Mouse (Mus musculus): ENCODE measurements around the gene Chd4.

Chd4 gene

GRCm38 (mm10) chr6:125143128-125143527, 47.3 kb downstream of the Chd4 start:
- DNase-seq (ENCODE audit: low spot score), result no peak

DNA sequence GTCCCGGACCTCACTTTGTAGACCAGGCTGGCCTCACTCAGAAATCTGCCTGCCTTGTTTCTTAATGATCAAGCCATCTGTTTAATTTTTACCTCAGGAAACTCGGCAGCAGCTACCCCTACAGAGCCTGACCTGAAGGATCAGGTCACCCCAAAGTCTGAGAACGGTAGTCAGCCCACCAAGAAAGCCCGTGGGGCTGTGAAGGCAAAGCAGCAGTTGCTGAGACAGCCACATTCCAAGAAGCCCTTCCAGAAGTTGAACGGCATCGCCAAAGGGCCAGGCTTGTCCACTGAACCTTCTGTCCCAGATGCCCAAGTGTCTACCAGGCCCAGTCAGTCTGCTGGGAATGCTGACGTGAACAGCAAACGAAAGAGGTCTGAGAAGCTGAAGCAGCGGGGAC, 48.1 kb downstream of the Chd4 start:
- no peak for DNase-seq (ENCODE audit: low spot score)

DNA sequence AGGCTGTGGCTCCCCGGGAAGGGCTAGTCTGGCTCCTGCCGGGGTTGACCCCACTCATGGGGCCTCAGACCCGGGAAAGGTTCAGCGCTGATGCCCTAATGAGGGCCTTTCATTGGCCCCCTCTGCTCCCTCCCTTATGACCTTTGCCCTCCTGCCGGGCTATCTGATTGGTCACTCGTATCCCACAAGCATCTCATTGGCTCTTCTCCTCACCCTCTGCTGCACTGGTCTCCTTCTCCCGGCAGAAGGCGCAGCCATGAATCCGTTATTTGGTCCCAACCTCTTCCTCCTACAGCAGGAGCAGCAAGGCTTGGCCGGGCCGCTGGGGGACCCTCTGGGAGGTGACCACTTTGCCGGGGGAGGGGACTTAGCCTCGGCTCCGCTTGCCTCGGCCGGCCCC, 49.2 kb downstream of the Chd4 start, which contains the start of gene Iffo1:
Gene Iffo1 (plus strand): TSS at position 241 of the 400 bp plus-strand sequence.
- peak; percentile 84 for DNase-seq (ENCODE audit: low spot score)

DNA sequence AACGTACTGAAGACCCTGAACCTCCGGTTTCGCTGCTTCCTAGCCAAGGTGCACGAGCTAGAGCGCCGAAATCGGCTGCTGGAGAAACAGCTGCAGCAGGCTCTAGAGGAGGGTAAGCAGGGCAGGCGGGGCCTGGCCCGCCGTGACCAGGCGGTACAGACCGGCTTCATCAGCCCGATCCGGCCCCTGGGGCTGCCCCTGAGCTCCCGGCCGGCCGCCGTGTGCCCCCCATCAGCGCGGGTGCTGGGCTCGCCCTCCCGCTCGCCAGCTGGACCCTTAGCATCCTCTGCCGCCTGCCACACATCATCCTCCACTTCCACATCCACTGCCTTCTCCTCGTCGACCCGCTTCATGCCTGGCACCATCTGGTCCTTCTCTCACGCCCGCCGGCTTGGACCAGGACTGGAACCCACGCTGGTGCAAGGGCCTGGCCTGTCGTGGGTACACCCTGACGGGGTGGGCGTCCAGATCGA, 49.7 kb downstream of the Chd4 start:
- no peak for DNase-seq (ENCODE audit: low spot score)

GRCm38 (mm10) chr6:125146148-125146547, 50.4 kb downstream of the Chd4 start:
- no peak for DNase-seq (ENCODE audit: low spot score)

DNA sequence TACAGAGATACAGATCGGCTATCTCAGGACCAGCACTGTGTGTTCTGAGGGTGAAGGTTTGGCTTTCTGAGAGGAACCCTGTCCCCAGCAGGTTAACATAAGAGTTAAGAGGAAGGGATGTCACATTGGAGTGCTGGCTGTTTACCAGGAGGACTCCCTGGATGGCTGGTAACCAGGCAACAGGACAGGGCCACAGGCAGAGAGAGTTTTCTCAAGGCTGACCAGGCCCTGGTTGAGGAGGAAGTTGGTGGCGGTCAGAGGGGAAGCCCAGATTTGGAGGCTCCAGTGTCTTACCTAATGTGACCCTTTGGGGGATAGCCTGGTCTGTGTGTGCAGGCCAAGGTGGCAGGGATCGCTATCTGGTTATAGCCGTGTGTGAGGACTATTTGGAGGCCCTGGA, 51.0 kb downstream of the Chd4 start:
- DNase-seq (ENCODE audit: low spot score), result no peak

DNA sequence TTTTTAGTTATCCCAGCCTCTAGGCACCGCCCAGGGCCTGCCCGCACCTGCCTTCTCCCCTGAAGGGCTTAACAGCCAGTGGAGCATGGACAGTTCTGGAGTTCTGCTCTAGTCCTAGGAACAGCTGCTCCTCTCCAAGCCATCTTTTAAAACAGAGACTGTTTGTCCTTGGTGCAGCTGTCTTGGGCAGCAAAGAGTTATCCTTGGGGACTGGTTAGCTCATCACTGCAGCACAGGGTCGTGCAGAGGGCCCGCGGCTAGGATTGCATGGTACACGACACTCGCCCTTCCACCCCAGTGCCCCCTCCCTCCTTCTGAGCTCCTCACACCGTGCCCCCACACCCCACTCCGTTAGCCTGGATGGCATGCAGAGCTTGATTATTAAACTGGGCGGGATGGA, 51.5 kb downstream of the Chd4 start:
- no peak for DNase-seq (ENCODE audit: low spot score)

GRCm38 (mm10) chr6:125148251-125148925, 52.6 kb downstream of the Chd4 start:
- DNase-seq (ENCODE audit: low spot score), result peak; percentile 50

- DNase-seq (ENCODE audit: low spot score), result no peak
These were observed 53.3 kb downstream of the Chd4 start for GRCm38 (mm10) chr6:125148926-125149568.

DNA sequence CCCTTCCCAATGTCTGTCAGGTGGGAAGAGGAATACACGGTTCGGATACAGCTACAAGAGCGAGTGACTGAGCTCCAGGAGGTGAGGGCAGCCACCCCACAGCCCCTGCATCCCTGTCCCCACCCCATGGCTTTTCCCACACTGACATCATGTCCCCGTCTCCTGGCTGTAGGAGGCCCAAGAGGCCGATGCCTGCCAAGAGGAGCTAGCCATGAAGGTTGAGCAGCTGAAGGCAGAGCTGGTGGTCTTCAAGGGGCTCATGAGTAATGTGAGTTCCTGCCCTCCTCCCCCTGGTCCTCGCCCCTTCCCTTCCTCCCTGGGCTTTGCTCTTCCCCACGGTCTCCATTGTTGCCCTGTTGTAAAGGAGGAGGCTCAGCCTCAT, 53.8 kb downstream of the Chd4 start:
- no peak for DNase-seq (ENCODE audit: low spot score)

- DNase-seq (ENCODE audit: low spot score), result no peak
These were observed 56.6 kb downstream of the Chd4 start for GRCm38 (mm10) chr6:125152212-125153017.

GRCm38 (mm10) chr6:125153018-125153389, 57.2 kb downstream of the Chd4 start:
- no peak for DNase-seq (ENCODE audit: low spot score)

DNA sequence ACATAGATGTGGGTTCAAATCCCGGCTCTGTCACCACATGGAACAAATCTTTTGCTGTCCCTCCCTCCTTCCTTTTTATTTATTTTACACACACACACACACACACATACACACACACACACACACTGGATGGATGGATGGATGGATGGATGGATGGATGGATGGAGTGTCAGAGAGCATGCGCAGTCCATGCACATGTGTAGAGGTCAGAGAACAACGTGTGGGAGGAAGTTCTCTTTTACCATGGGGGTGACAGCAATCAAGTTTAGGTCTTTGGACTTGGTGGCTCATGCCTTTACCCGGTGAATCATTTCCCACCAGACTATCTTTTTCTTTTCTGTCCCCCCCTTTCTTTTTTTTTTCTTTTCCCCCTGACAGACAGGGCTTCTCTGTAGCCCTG, 57.9 kb downstream of the Chd4 start:
- DNase-seq (ENCODE audit: low spot score), result no peak

DNA sequence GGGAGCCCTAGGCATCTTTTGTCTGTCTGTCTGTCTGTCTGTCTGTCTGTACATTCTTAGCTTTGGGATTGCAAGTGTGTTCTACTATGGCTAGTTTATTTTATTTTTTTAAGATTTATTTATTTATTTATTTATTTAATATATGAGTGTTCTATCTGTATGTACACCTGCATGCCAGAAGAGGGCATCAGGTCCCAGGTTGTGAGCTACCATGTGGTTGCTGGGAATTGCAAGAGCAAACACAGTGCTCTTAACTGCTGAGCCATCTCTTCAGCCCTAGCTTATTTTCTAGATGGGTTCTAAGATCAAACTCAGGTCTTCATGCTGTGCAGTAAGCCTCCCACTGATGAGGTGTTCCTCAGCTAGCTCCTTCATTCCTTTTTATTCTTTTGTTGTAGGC, 58.8 kb downstream of the Chd4 start:
- DNase-seq (ENCODE audit: low spot score), result no peak

- DNase-seq (ENCODE audit: low spot score), result no peak
These were observed 59.5 kb downstream of the Chd4 start for GRCm38 (mm10) chr6:125155262-125155661.

- DNase-seq (ENCODE audit: low spot score), result no peak
These were observed 60.7 kb downstream of the Chd4 start for GRCm38 (mm10) chr6:125156491-125156890.

DNA sequence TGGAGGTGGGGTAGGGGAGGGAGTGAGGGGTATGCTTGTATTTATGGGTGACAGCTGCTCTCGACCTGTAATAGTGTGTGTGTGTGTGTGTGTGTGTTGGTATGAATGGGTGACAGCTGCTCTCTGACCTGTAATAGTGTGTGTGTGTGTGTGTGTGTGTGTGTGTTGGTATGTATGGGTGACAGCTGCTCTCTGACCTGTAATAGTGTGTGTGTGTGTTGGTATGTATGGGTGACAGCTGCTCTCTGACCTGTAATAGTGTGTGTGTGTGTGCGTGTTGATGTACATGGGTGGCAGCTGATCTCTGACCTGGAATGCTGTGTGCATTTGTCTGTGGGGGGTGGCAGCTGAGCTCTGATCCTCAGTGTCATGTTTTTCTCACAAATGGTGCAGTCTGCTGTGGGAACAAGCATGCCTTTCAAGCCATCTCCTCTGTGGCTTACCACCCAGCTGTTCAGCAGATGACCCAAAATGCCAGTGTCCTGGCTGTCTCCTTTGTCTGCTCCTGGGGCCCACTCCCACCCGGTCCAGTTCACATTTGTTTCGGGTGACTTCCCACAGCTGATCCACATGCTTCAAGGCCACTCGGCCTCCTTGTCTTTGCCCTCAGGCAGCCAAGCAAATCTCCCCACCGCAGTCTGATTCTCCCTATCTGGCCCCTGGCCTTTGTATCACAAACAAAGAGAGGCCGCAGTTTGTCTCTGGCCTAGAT, 61.3 kb downstream of the Chd4 start:
- no peak for DNase-seq (ENCODE audit: low spot score)

DNA sequence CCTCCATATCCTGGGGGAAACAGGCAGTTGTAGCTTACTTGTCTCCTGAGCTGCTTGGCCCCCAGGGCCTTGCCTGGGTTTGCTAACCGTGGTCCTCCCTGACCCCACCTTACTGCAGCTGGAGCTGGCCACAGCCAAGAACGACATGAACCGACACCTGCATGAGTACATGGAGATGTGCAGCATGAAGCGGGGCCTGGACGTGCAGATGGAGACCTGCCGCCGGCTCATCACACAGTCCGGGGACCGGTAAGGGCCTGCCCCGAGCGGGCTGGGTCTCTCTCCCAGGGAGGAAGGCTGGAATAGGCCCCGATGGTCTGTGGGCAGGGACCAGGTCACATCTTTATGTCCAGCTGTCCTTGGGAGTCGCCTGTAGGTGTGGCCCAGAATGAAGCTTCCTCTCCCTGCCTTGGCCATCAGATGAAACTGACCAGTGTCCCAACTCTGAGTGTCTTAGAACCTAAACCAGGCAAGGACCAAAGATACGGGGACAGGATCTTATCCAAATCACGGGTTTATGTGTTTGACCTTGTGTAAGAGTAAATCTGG, 63.2 kb downstream of the Chd4 start:
- no peak for DNase-seq (ENCODE audit: low spot score)

DNA sequence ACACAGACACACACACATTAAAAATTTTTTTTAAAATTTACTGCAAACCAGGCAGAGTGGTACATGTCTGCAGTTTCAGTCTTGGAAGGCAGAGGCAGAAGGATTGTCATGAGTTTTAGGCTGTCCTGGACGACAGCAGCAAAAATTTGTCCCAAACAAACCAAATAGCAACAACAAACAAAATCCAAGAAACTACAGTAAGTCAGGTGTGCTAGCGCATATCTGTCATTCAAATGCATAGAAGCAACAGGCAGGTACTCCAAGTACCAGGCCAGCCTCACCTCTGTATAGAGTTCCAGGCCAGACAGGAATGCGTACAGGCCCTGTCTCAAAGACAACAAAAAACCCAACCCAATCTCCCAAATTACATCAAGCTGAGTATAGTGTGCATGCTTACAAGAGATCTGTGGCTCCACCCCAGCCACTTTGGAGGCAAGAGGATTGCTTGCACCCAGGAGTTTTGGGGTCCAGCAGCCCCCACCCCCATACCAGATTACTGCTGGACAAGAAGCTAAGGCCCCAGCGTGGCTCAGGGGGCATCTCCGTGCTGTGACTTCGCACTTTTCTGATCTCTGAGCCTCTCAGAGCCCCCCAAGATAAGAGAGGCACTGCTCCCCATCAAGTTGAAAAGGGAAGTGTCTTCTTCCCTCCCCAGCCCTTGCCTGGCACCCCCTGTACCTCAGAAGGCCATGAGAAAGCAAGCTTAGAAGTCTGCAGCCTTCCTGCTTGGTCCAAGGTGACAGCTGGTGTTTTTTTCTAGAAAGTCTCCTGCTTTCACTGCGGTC, 64.2 kb downstream of the Chd4 start:
- no peak for DNase-seq (ENCODE audit: low spot score)

DNA sequence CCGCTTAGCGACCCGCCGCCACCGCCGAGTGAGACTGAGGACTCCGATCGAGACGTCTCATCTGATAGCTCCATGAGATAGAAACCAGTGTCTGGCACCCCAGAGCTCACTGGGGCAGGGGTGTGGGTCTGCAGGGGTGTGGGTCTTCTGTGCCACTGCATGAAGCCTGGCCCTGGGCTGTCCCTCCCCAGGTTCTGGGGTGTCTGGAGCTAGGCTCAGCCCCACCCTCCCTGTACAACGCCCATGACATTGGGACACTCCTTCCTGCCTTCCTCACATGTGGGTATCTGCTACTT, 64.7 kb downstream of the Chd4 start:
- no peak for DNase-seq (ENCODE audit: low spot score)

All from ovary, adult 18-20 months (tissue).